Mouse (Mus musculus) kidney, adult 2 months (tissue): ENCODE measurements around the gene 4930452B06Rik. TPM values are rescaled to one million over a fixed set of nuclear protein-coding genes. Genes with fewer than 3 reads are reported as not detected.

ENCODE experiments used
- DNase-seq: peaks from one replicate; pipeline ENCODE4 v3.0.0; 2021
- H3K27ac ChIP-seq: fragments of 200-500 bp; 2 replicates; pipeline ENCODE4 v1.5.1; 2012; ENCODE audit warnings: low read depth, low read length, control low read depth, inconsistent platforms; ENCODE audit not compliant: insufficient read depth
- H3K27me3 ChIP-seq: fragments of 200-500 bp; replicated peaks from 2 replicates; pipeline ENCODE4 v1.6.1; 2012; ENCODE audit warnings: mild to moderate bottlenecking, moderate library complexity, low read length, inconsistent platforms; ENCODE audit not compliant: control insufficient read depth, insufficient read depth
- H3K36me3 ChIP-seq: fragments of 200-500 bp; 2 replicates; pipeline ENCODE4 v1.6.1; 2012; ENCODE audit warnings: mild to moderate bottlenecking, moderate library complexity, low read length, inconsistent platforms; ENCODE audit not compliant: control insufficient read depth, insufficient read depth
- H3K4me1 ChIP-seq: fragments of 200-500 bp; 2 replicates; pipeline ENCODE4 v1.6.1; 2011; ENCODE audit warnings: low read length; ENCODE audit not compliant: control insufficient read depth, insufficient read depth
- H3K4me3 ChIP-seq: fragments of 200-500 bp; 2 replicates; pipeline ENCODE4 v1.5.1; 2011; ENCODE audit warnings: mild to moderate bottlenecking, low read depth, low read length, control low read depth; ENCODE audit not compliant: insufficient read depth
- CTCF ChIP-seq: fragments of 200-500 bp; conservative IDR thresholded peaks from 2 replicates; pipeline ENCODE4 v1.5.1; 2011; ENCODE audit warnings: low read depth, mild to moderate bottlenecking, control low read depth, low read length, moderate library complexity, mixed read lengths; ENCODE audit not compliant: insufficient read depth, insufficient read length
- POLR2A ChIP-seq: fragments of 200-500 bp; IDR thresholded peaks from one replicate; pipeline ENCODE4 v1.6.1; 2011; ENCODE audit warnings: low read depth, low read length, control low read depth
- WGBS: fragments of 180-500 bp; shearing (Covaris S2); methylation state at CpG from one replicate; pipeline ENCODE4 v1.1.7; 2018; 5-methylcytosine and 5-hydroxymethylcytosine counted together
- polyA plus RNA-seq: library from polyadenylated mRNA; depleted of rRNA; stranded (reverse); fragments of >200 nt; gene quantifications from 2 replicates; pipeline ENCODE4 v1.2.3, GENCODE M21; 2012

Gene 4930452B06Rik
- polyA plus RNA-seq, 1 experiment: 0.58 TPM

DNA sequence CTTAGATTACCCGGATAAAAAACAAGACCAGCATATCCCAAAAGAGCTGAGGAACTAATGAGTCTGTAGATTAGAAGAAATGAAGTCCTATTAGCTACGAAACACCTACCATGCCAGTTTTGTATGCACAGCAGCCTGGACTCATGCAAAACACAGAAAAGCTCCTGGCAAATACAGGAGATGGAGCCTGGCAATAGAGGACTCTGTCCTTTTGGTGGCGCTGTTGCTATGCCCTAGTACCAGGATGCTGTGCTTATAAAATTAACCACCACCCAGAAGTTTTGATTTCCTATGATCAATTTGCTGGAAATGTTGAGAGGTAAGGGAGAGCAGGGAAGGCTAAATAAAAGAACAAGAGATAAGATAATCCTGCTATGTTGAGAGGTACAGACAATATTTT is 189.4 kb downstream of the 4930452B06Rik start:
- Histone ChIP-seq H3K4me3 (no peak overlapping the region), H3K4me1 (no peaks in the 10 kb centered on the region), H3K36me3 (no peaks in the 10 kb centered on the region), H3K27me3 (no peaks in the 10 kb centered on the region; the same call in 1 of the 2 replicates), H3K27ac (no peak overlapping the region)
- DNase-seq: no peak
- TF ChIP-seq CTCF (0 out of 2 replicates have a peak, but pooled peaks have one; percentile 17), POLR2A (no peak)
- WGBS: 69% methylated on average over 3 of the region's 3 CpGs

- H3K4me1 ChIP-seq: no peaks in the 10 kb centered on the region
- no peak for TF ChIP-seq POLR2A
- TF ChIP-seq CTCF: no peak
- H3K36me3 ChIP-seq: no peaks in the 10 kb centered on the region
- no peak overlapping the region for H3K27ac ChIP-seq
- no peaks in the 10 kb centered on the region; the same call in 1 of the 2 replicates for H3K27me3 ChIP-seq
- H3K4me3 ChIP-seq: no peak overlapping the region
- 89% methylated on average over 5 of the region's 5 CpGs for WGBS
- DNase-seq: no peak
Measured at GRCm38 (mm10) chr14:8475851-8476250, 190.2 kb downstream of the 4930452B06Rik start.

DNA sequence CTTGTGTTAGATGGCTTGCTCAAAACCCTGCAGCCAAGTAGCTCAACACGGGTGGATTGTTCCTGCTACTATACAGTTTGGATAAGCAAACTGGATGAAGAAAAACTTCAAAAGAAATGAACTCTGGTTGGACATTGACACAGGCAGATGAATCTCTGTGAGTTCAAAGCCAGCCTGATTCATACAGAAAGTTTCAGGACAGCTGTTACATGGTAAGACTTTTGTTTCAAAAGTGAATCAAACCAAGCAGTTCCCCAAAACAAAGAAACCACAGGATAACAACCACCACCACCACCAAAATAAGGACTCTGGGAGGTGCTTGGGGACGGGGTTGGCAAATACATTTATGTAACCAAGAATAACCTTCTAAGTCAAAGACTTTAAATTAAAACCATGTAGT is 193.2 kb downstream of the 4930452B06Rik start:
- no peaks in the 10 kb centered on the region for H3K36me3 ChIP-seq
- no peak for DNase-seq
- no peaks in the 10 kb centered on the region; the same call in 1 of the 2 replicates for H3K27me3 ChIP-seq
- H3K27ac ChIP-seq: no peak overlapping the region
- 76% methylated on average over 2 of the region's 2 CpGs for WGBS
- H3K4me1 ChIP-seq: no peaks in the 10 kb centered on the region
- no peak overlapping the region for H3K4me3 ChIP-seq
- TF ChIP-seq CTCF: no peak
- no peak for TF ChIP-seq POLR2A

DNA sequence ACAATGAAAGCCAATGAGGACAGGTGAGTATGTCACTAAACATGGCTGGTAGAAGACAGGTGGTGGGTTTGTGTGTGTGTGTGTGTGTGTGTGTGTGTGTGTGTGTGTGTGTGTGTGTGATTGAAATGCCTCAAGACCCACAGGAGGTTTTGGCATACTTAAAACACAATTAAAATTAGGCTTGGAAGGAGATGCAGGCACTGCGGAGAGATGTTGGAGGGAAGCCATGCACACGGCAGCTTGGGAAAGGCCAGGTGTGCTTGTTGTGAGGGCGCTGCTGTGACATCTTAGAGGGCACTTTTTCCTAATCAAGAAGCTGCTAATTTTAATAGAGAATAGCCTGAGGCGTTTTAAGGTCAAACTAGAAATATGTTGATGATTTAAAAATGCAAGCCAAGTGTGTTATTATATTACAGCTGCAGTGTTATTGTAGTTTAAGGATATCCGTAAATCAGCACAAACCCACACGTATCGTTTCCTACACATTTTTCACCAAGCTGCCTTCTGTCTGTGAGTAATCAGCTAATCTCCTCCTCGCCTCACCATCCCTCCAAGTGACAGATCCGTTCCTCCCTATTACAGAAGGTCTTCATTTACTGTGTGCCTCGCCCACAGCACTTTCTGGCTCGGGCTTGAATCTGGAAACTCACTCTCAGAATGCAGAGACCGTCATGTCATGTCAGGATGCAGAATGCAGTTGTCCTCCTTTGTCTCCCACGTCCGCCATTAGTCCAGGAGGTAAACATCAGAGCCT is 201.5 kb downstream of the 4930452B06Rik start:
- Histone ChIP-seq H3K27ac (no peak overlapping the region), H3K27me3 (no peaks in the 10 kb centered on the region), H3K4me1 (no peaks in the 10 kb centered on the region), H3K36me3 (no peaks in the 10 kb centered on the region), H3K4me3 (no peak overlapping the region)
- no peak for TF ChIP-seq POLR2A
- TF ChIP-seq CTCF: no peak
- DNase-seq: no peak
- WGBS: 63% methylated on average over 14 of the region's 14 CpGs

GRCm38 (mm10) chr14:8462973-8463372 is 203.1 kb downstream of the 4930452B06Rik start:
- 62% methylated on average over 4 of the region's 4 CpGs for WGBS
- Histone ChIP-seq H3K4me1 (no peaks in the 10 kb centered on the region), H3K27ac (no peak overlapping the region), H3K27me3 (no peaks in the 10 kb centered on the region), H3K4me3 (no peak overlapping the region), H3K36me3 (no peaks in the 10 kb centered on the region)
- no peak for DNase-seq
- TF ChIP-seq CTCF (no peak), POLR2A (no peak)

DNA sequence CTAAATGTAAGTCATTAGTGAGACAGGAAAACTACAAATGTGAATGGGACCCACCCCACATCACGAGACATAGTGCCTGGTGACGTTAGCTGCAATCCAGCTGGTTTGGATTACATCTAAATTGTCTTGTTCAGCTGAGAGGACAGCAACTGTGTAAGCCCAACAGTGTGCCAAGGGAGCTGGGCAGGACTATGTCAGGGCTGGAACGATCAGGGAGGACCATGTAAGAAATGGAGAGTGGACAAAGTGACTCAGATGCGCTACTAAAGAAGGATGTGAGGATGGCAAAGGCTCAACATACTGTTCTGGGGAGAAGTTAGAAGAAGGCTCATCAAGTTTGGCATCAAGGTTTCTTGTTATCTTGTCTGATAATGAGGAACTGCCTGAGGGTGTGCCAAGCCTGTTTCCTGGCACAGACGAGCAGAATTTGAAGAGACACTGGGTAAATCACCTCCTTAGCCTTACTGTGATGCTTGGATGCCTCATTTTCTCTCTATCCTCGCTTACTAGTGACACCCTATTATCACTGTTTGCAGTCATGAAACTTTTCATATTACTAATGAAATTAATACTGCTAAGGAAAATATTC is 203.6 kb downstream of the 4930452B06Rik start:
- TF ChIP-seq CTCF: no peak
- no peak for TF ChIP-seq POLR2A
- H3K27ac ChIP-seq: no peak overlapping the region
- WGBS: 76% methylated on average over 6 of the region's 6 CpGs
- no peaks in the 10 kb centered on the region for H3K36me3 ChIP-seq
- no peaks in the 10 kb centered on the region for H3K27me3 ChIP-seq
- no peaks in the 10 kb centered on the region for H3K4me1 ChIP-seq
- no peak overlapping the region for H3K4me3 ChIP-seq
- DNase-seq: no peak

GRCm38 (mm10) chr14:8460226-8461129 is 205.6 kb downstream of the 4930452B06Rik start:
- no peaks in the 10 kb centered on the region for H3K36me3 ChIP-seq
- no peaks in the 10 kb centered on the region for H3K27me3 ChIP-seq
- 38% methylated on average over 19 of the region's 19 CpGs for WGBS
- peak; percentile 53 for DNase-seq
- H3K4me1 ChIP-seq: no peaks in the 10 kb centered on the region
- H3K27ac ChIP-seq: no peak overlapping the region
- TF ChIP-seq CTCF (peak; percentile 91), POLR2A (no peak)
- no peak overlapping the region for H3K4me3 ChIP-seq
